18 mouse cellular contexts compared by ENCODE assay signal in the genomic region with DNA sequence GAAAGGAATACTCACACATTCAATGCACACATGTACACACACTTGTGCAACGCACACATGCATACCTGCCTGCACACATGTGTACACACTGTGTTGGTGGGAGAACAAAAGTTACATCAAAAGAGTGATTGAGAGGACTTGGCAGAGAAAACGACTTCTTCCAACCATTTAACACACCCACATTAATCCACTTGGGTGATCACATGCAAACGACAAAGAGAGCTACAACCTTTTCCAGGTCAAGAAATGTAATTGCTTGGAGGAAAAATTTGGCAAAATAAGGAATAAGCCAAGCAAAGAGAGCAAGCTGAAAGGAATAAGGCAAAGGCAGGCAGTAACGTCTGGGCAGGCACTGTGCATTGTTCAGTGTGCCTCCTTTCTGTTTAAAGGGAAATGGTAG.
"Had no signal": no experiment of that assay in that cellular context is flagged by ENCODE, and none has a peak within 500 bp of the region (broad histone marks: within the 10 kb centered on the region; RNA-seq: fewer than 3 reads in every experiment).

No protein-coding gene starts in this region.

- ATAC-seq: midbrain, embryonic 15.5 days had no signal

- DNase-seq: kidney, adult 18-20 months; kidney, postnatal 25 days; layer of hippocampus, postnatal 36 days; liver, embryonic 13.5 days; lung, adult 2 months; lung, postnatal 14 days; lung, postnatal 4 days; right cerebral cortex, postnatal 25 days; spleen, adult 18-20 months; thymus, adult 18-20 months; thymus, postnatal 14 days; thymus, postnatal 4 days had no signal

- H3K27me3 ChIP-seq: liver, embryonic 13.5 days; neural tube, embryonic 13.5 days had no signal

- H3K4me3 ChIP-seq: left cerebral cortex, adult 2 months; liver, embryonic 13.5 days; midbrain, embryonic 12.5 days; midbrain, embryonic 15.5 days; myocyte; neural tube, embryonic 13.5 days had no signal

- H3K27ac ChIP-seq: kidney, postnatal 0 days; left cerebral cortex, adult 2 months; liver, embryonic 13.5 days; midbrain, embryonic 15.5 days; neural tube, embryonic 13.5 days had no signal

- H3K36me3 ChIP-seq: liver, embryonic 13.5 days; midbrain, embryonic 12.5 days; midbrain, embryonic 15.5 days; neural tube, embryonic 13.5 days had no signal

- H3K4me2 ChIP-seq: liver, embryonic 13.5 days; midbrain, embryonic 12.5 days; midbrain, embryonic 15.5 days; neural tube, embryonic 13.5 days had no signal

- H3K9me3 ChIP-seq: liver, embryonic 13.5 days; midbrain, embryonic 12.5 days; midbrain, embryonic 15.5 days; neural tube, embryonic 13.5 days had no signal

- H3K4me1 ChIP-seq: liver, embryonic 13.5 days had no signal

- H3K9ac ChIP-seq: liver, embryonic 13.5 days; midbrain, embryonic 12.5 days; midbrain, embryonic 15.5 days; neural tube, embryonic 13.5 days had no signal
